Mouse (Mus musculus) frontal cortex, adult (tissue): ENCODE results near the gene Arhgap1.
A peak's percentile ranks its signal among the peaks of the same experiment; 100 is the strongest.

ENCODE experiments used
- ATAC-seq: cut with Nextera tagmentation; 2 replicates; pipeline ENCODE4 v1.9.2; 2017; ENCODE audit warnings: mild to moderate bottlenecking, moderate library complexity, mixed read lengths; ENCODE audit not compliant: low TSS enrichment

Arhgap1 gene

GRCm38 (mm10) chr2:91696225-91696590, 46.5 kb downstream of the Arhgap1 start:
- ATAC-seq, result peak; percentile 27; the same call in 1 of the 2 replicates

- no peak for ATAC-seq
These were observed 49.6 kb downstream of the Arhgap1 start for GRCm38 (mm10) chr2:91699225-91699624.

- no peak for ATAC-seq
These were observed 51.7 kb downstream of the Arhgap1 start for GRCm38 (mm10) chr2:91701366-91701765.

GRCm38 (mm10) chr2:91705736-91706135, 56.1 kb downstream of the Arhgap1 start:
- no peak for ATAC-seq

- no peak for ATAC-seq
These were observed 56.8 kb downstream of the Arhgap1 start for GRCm38 (mm10) chr2:91706456-91706855.

- no peak for ATAC-seq
These were observed 58.7 kb downstream of the Arhgap1 start for GRCm38 (mm10) chr2:91708361-91708760.

- peak; percentile 99 for ATAC-seq
These were observed 60.9 kb downstream of the Arhgap1 start, which contains the start of the genes Atg13 and Harbi1 for GRCm38 (mm10) chr2:91710272-91711234. Atg13 (minus strand) TSS chr2:91710576. Harbi1 (plus strand) TSS chr2:91710852.

- ATAC-seq, result no peak
These were observed 61.7 kb downstream of the Arhgap1 start for GRCm38 (mm10) chr2:91711256-91711925.

- ATAC-seq, result no peak
These were observed 65.3 kb downstream of the Arhgap1 start for GRCm38 (mm10) chr2:91714921-91715320.

GRCm38 (mm10) chr2:91718276-91718675, 68.6 kb downstream of the Arhgap1 start:
- no peak for ATAC-seq
